Mouse (Mus musculus) adrenal gland, adult (tissue): ENCODE measurements around the gene Ggps1.

Experiments used
- DNase-seq, 2 experiments: peaks; one replicate each; pipeline ENCODE4 v3.0.0; 2022 to 2023; ENCODE audit warnings: low spot score in 1 of 2; ENCODE audit not compliant: inconsistent age in 2 of 2

Ggps1 gene

GRCm38 (mm10) chr13:14063013-14063941 is at the start of gene Ggps1, which contains the start of gene Arid4b:
TSS of gene Ggps1 (minus strand) at chr13:14063488.
TSS of gene Arid4b (plus strand) at chr13:14063232.
- DNase-seq: peak; percentile 98 to 99

GRCm38 (mm10) chr13:14111146-14111545 is 47.9 kb upstream of the Ggps1 start:
- DNase-seq: no peak

- DNase-seq: peak in 1 of 2 experiments; percentile 62
These were observed 47.0 kb upstream of the Ggps1 start for GRCm38 (mm10) chr13:14110154-14110873.

GRCm38 (mm10) chr13:14103026-14103425 is 39.7 kb upstream of the Ggps1 start:
- no peak for DNase-seq

GRCm38 (mm10) chr13:14088669-14089068 is 25.4 kb upstream of the Ggps1 start:
- DNase-seq: no peak

GRCm38 (mm10) chr13:14075326-14075725 is 12.0 kb upstream of the Ggps1 start:
- no peak for DNase-seq

- no peak for DNase-seq
These were observed 11.1 kb upstream of the Ggps1 start for GRCm38 (mm10) chr13:14074371-14074770.

GRCm38 (mm10) chr13:14069291-14069690 is 6.0 kb upstream of the Ggps1 start:
- DNase-seq: peak in 1 of 2 experiments; percentile 45

- no peak for DNase-seq
These were observed 4.7 kb upstream of the Ggps1 start for GRCm38 (mm10) chr13:14068035-14068434.

- no peak for DNase-seq
These were observed 2.4 kb upstream of the Ggps1 start for GRCm38 (mm10) chr13:14065701-14066100.

GRCm38 (mm10) chr13:14065028-14065380 is 1.7 kb upstream of the Ggps1 start:
- no peak for DNase-seq

GRCm38 (mm10) chr13:14064341-14065027 is 1.2 kb upstream of the Ggps1 start:
- DNase-seq: peak; percentile 59 to 80

GRCm38 (mm10) chr13:14063942-14064271 is 619 bp upstream of the Ggps1 start:
- no peak for DNase-seq

GRCm38 (mm10) chr13:14062209-14063012 is 877 bp downstream of the Ggps1 start:
- DNase-seq: no peak

GRCm38 (mm10) chr13:14059582-14059981 is 3.7 kb downstream of the Ggps1 start:
- no peak for DNase-seq

GRCm38 (mm10) chr13:14056801-14057200 is 6.5 kb downstream of the Ggps1 start:
- DNase-seq: no peak

GRCm38 (mm10) chr13:14049878-14050277 is 13.4 kb downstream of the Ggps1 start:
- peak in 1 of 2 experiments; percentile 24 for DNase-seq

- DNase-seq: no peak
These were observed 18.8 kb downstream of the Ggps1 start for GRCm38 (mm10) chr13:14044521-14044920.

- DNase-seq: no peak
These were observed 19.4 kb downstream of the Ggps1 start for GRCm38 (mm10) chr13:14043851-14044250.

- peak; percentile 21 to 81 for DNase-seq
These were observed 23.1 kb downstream of the Ggps1 start for GRCm38 (mm10) chr13:14040186-14040585.
